Mouse (Mus musculus): ENCODE results near the gene Cabs1.

The Cabs1 gene

DNA sequence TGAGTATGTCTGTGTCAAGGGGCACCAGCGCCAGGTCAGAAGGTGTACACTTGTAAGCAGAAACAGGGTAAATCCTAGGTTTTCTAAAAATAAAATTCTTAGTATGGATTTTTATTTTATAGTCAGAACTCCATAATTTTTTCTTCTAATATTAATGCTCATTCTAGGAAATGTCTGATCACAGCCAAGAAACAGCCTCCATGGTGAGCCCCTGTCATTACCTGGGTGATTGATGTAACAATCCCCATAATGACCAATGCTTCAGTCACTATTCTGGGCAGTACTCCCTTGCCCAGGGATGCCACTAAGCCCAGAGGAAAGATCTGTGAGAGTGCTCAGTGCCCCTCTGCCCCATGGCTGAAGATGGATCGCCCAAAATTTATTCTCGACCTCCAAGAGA is at the start of gene Cabs1:
Cabs1 (plus strand) TSS at position 301 of the 400 bp plus-strand sequence.
- DNase-seq (ENCODE audit: low spot score in 2 of 2) = no peak

DNA sequence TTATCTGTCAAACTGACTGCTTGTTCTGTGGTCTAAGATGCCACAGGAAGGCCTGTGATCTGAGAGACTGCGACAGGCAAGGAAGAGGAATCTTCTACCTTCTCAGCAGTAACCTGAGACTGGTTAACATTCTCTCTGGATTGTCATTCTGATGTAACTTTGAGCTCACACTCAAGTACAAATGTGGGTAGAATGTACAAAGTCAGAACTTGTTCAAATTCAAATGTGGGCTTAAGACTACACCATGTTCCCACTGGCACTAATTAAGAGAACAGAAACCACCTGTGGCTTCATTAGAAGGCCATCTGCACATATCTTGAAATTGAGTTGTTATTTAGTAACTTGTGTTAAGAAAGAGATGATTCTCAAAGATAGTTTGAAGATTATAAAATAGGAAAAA is 47.6 kb upstream of the Cabs1 start:
- DNase-seq (ENCODE audit: low spot score in 2 of 2) = no peak

DNA sequence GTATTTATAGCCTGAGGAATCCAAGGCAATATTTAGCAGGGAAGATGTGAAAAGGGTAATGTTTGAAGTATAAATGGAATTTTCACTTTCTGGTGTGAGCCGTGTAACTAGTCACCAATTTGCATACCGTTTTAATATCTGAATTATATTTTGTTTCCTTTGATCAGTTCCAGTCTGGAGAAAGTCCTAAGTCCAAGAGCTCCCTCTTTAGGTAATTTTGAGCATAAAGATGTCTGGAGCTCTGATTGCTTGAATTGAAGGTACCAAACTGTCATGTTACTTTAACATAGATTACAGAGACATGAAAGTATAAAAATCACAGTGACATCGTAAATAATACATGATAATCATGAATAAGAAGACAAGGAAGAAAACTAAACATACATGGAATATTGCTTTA is 38.5 kb upstream of the Cabs1 start:
- DNase-seq (ENCODE audit: low spot score in 2 of 2) = no peak

DNA sequence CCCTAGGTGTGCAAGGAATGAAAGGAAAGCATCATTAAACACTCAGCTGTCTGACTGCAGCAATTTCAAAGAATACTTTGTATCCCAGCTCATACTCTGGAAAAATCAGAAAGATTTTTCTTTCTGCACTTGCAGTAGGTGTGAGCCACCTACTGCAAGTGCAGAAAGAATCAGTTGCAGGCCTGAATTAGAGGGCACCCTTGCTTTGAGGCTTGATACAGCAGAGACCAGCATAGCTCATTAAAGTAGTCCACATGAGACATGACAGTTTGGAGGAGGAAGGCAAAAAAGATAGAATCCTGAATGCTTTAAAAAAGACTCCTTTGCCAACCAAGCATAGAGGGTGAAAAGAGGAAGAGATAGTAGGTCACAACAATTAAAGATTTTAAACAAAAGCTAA is 36.7 kb upstream of the Cabs1 start:
- DNase-seq (ENCODE audit: low spot score in 2 of 2) = no peak

DNA sequence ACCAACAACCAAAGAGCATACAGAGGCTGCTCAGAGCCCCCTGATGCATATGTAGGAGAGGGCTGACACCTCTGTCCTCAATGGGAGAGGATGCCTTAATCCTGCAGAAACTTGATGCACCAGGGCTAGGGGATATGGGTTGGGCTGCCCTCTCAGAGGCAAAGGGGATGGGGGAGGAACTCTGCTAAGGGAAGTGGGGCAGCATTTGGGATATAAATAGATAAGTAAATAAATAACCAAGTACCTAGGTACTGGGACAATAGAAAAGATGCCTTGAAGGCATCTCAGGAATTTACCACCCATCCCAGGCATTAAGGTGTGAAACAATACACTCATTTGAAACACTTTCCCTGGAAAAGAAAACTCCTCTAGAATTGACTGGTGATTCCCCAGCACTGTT is 27.4 kb upstream of the Cabs1 start:
- DNase-seq (ENCODE audit: low spot score in 2 of 2) = no peak

DNA sequence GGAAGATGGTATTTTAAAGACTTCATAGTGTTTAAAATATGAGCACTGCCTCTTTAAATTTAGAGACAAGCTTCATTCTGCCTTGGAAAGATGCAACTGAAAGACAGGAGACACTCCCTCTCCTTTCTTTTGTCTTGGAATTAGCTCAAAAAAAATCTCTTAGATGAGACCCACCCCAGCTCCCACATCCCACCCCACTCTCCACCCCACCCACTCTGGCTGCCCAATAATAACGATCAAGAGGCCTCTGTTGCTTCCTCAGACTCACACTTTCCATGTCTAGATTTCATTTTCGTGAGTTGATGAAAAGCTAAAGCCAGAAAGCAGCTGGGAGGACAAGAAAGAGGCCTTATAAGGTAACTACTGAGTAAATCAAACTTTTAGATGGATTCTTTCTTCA is 10.0 kb upstream of the Cabs1 start, which contains the start of the genes 2310003L06Rik and Gm28434:
2310003L06Rik (plus strand) TSS at position 259 of the 400 bp plus-strand sequence.
Gm28434 (plus strand) TSS at position 317 of the 400 bp plus-strand sequence.
- no peak for DNase-seq (ENCODE audit: low spot score in 2 of 2)

DNA sequence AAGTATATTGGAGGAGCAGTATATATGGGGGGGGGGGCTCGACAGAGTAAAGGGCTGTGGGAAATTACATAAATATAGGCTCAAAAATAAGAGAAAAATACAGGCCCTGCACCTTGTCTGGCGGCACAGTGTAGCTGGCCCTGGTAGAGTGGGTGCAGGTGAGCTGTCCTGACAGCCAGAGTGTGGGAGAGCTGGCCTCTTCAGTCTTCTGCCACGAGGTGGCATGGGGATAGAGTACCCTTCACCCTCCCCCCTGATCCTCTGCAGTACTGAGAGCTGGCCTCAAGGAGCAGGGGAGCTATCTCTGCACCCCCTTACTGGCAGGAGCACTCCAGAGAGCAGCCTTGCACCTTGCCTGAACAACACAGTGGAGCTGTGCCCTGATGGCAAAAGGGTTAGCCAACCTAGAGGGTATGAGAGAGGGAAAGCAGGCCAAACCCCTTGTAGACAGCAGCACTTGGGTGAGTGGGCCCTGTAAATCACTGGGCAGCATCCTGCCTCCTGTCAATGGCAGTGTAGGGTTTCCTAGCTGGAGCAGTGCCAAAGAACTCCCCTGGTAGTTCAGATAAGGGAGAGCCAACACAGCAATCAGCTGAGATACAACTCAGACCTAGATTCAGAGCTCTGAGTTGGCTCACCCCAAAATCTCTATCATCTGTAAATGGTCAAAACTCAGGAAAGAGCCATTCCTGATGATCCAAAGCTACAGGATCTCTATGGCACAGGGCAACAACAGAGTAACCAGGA is 3.4 kb downstream of the Cabs1 start:
- no peak for DNase-seq (ENCODE audit: low spot score in 2 of 2)

DNA sequence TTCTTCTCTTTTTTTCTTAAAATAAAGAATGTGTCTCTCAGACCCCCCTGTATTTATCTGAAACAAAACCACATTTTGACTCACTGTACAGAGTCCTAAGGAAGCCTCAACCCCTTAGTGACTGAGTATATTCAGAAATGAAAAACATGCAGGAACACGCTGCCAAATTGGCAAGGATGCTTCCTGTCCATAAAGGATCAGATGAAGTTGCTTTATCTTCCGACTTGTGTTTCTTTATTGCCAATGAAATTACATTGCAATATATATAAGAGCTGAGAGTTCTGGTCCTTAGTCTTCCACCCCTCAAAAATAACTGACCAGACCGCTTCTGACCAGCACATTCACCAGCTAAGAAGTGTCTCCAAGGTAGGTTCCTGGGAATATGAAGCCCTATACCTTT is 23.0 kb downstream of the Cabs1 start, which contains the start of gene Smr3a:
Smr3a (plus strand) TSS at position 301 of the 400 bp plus-strand sequence.
- DNase-seq (ENCODE audit: low spot score in 2 of 2) = no peak

DNA sequence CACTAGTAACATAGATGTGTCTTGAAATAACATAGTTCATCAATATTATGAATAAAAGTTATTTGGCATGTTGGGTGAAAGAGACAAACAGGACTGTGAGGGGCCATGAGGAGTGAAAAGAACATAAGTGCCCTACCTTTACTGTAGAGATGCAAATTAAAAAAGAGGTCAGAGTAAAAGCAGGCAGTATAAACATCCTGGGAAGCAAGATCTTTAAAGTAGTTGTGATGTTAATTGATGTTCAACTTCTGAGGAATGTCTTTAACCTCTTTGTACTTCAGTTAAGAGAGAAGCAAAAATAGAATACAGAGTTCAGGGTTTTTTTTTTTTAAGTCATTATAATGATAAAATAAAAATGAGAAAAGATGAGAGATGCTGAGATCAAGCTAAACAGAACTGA is 26.0 kb downstream of the Cabs1 start:
- no peak for DNase-seq (ENCODE audit: low spot score in 2 of 2)

Data from spleen, postnatal 14 days (tissue).